Mouse (Mus musculus) embryonic stem cell, embryonic (primary cell): ENCODE measurements at regions not wholly inside any gene's neighbourhood (a gene's known extent, or its start where the extent isn't known, plus 50 kb on each side); places are given as distances from the start of the nearest gene placed in this dataset.

Source experiments
- CTCF ChIA-PET, 4 experiments: fragments of 300-600 bp in 2 of 4; fragments of 350-600 bp in 2 of 4; sonication (Branson Sonifier 250); formaldehyde crosslinking; loops; one replicate each; lab custom pipeline; 2022; ENCODE audit warnings: inconsistent platforms in 2 of 4; lab: Charles Lee
- POLR2A ChIA-PET, 4 experiments: fragments of 300-600 bp in 2 of 4; fragments of 350-600 bp in 2 of 4; sonication (Branson Sonifier 250); formaldehyde crosslinking; loops; one replicate each; lab custom pipeline; 2022; ENCODE audit warnings: antibody characterized with exemption in 4 of 4, inconsistent platforms in 1 of 4; lab: Charles Lee

GRCm38 (mm10) chr1:73362122-73362521 is 346.4 kb upstream of the Tnp1 start:
- ChIA-PET POLR2A (no interaction called here), CTCF (interaction anchor here in 1 of 4 experiments (0.8 kb wide), 1 partner anchor 514 kb away, joined by 3 read pairs; no protein-coding TSS in a partner anchor)

- CTCF ChIA-PET: no interaction called here
- POLR2A ChIA-PET: no interaction called here
Measured at GRCm38 (mm10) chr1:73361300-73361699, 345.6 kb upstream of the Tnp1 start.

- ChIA-PET CTCF (no interaction called here), POLR2A (no interaction called here)
Measured at GRCm38 (mm10) chr1:73354447-73354846, 338.7 kb upstream of the Tnp1 start.

- CTCF ChIA-PET: no interaction called here
Measured at GRCm38 (mm10) chr1:73348476-73348875, 332.8 kb upstream of the Tnp1 start.

GRCm38 (mm10) chr1:73344587-73344986 is 328.9 kb upstream of the Tnp1 start:
- ChIA-PET POLR2A (no interaction called here), CTCF (no interaction called here)

More at GRCm38 (mm10) chr1:73348476-73348875, 332.8 kb upstream of the Tnp1 start:
- POLR2A ChIA-PET: no interaction called here

GRCm38 (mm10) chr1:73341911-73342310 is 326.2 kb upstream of the Tnp1 start:
- CTCF ChIA-PET: no interaction called here
- POLR2A ChIA-PET: no interaction called here

- CTCF ChIA-PET: no interaction called here
- POLR2A ChIA-PET: no interaction called here
Measured at GRCm38 (mm10) chr1:73337401-73337800, 321.7 kb upstream of the Tnp1 start.

- ChIA-PET CTCF (no interaction called here), POLR2A (no interaction called here)
Measured at GRCm38 (mm10) chr1:73309556-73309955, 293.8 kb upstream of the Tnp1 start.

- CTCF ChIA-PET: no interaction called here
- POLR2A ChIA-PET: no interaction called here
Measured at GRCm38 (mm10) chr1:73308420-73308819, 292.7 kb upstream of the Tnp1 start.

GRCm38 (mm10) chr1:73307194-73307593 is 291.5 kb upstream of the Tnp1 start:
- POLR2A ChIA-PET: no interaction called here

GRCm38 (mm10) chr1:73299978-73300688 is 284.4 kb upstream of the Tnp1 start:
- CTCF ChIA-PET: no interaction called here

More at GRCm38 (mm10) chr1:73307194-73307593, 291.5 kb upstream of the Tnp1 start:
- CTCF ChIA-PET: no interaction called here

GRCm38 (mm10) chr1:73285342-73285741 is 269.6 kb upstream of the Tnp1 start:
- CTCF ChIA-PET: no interaction called here

More at GRCm38 (mm10) chr1:73299978-73300688, 284.4 kb upstream of the Tnp1 start:
- POLR2A ChIA-PET: no interaction called here

GRCm38 (mm10) chr1:73274480-73274879 is 258.8 kb upstream of the Tnp1 start:
- ChIA-PET POLR2A (interaction anchor here in 2 of 4 experiments (0.6 to 1.0 kb wide), 3 partner anchors 283 to 1029 kb away, joined by 3 to 12 read pairs (median 7); no protein-coding TSS in a partner anchor), CTCF (interaction anchor here in 3 of 4 experiments (0.6 to 2.0 kb wide), 7 partner anchors 397 to 553 kb away, joined by 3 to 8 read pairs (median 6); no protein-coding TSS in a partner anchor)

More at GRCm38 (mm10) chr1:73285342-73285741, 269.6 kb upstream of the Tnp1 start:
- POLR2A ChIA-PET: interaction anchor here in 1 of 4 experiments (0.6 kb wide), 2 partner anchors 195 to 871 kb away, joined by 3 to 6 read pairs; no protein-coding TSS in a partner anchor

GRCm38 (mm10) chr1:73270787-73271391 is 255.2 kb upstream of the Tnp1 start:
- POLR2A ChIA-PET: no interaction called here
- CTCF ChIA-PET: no interaction called here

- ChIA-PET CTCF (interaction anchor here in 2 of 4 experiments (0.7 to 1.3 kb wide), 3 partner anchors 100 to 922 kb away, joined by 3 to 5 read pairs (median 5); no protein-coding TSS in a partner anchor), POLR2A (no interaction called here)
Measured at GRCm38 (mm10) chr1:73269051-73269755, 253.5 kb upstream of the Tnp1 start.

- ChIA-PET CTCF (no interaction called here), POLR2A (no interaction called here)
Measured at GRCm38 (mm10) chr1:73265009-73265408, 249.3 kb upstream of the Tnp1 start.

- CTCF ChIA-PET: interaction anchor here in 3 of 4 experiments (0.6 kb wide), 3 partner anchors 8 to 398 kb away, joined by 3 to 6 read pairs (median 4); no protein-coding TSS in a partner anchor
- POLR2A ChIA-PET: no interaction called here
Measured at GRCm38 (mm10) chr1:73264245-73264644, 248.5 kb upstream of the Tnp1 start.

- CTCF ChIA-PET: no interaction called here
Measured at GRCm38 (mm10) chr1:73259525-73260098, 243.9 kb upstream of the Tnp1 start.

GRCm38 (mm10) chr1:73257263-73257662 is 241.6 kb upstream of the Tnp1 start:
- ChIA-PET POLR2A (no interaction called here), CTCF (no interaction called here)

More at GRCm38 (mm10) chr1:73259525-73260098, 243.9 kb upstream of the Tnp1 start:
- POLR2A ChIA-PET: no interaction called here
